Mouse (Mus musculus) cerebellum, postnatal 4 days (tissue): ENCODE measurements around the gene Aven.
"Not testable (repeated sequence)": the region's sequence is repeated elsewhere in the genome, so short reads cannot be mapped to it uniquely, and the experiment has no call there.

Experiments
- DNase-seq, 2 experiments: peaks; one replicate each; pipeline ENCODE4 v3.0.0; 2022; ENCODE audit warnings: low spot score in 2 of 2, mixed read lengths in 1 of 2

Aven gene

DNA sequence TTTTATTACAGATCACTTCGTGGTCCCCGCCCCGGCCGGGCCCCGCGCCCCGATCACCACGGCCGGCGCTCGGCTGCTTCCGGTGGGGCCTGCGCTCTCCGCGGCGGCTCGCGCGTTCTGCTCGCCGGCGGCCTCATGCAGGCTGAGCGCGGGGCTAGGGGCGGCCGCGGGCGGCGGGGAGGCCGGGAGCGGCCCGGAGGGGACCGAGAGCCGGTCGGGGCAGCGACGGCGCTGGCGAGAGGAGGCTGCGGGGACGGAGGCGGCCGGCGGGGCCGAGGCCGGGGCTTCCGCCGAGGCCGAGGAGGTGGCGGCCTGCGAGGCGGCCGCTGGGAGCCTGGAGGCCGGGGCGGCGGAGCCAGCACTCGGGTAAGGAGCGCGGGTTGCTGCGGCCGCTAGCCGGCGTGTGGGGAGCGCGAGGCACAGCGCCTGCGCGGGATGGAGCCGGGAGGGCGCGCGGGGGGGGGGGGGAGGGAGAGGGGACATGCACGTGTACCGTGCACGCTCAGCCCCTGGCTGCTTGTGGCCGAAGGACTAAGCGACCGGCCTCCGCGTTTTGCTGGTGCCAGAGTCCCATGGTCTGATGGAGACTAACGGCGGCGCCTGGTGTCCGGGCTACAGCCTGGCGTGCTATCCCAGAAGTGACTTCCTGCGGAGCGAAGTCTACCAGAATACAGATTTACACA lies at the start of gene Aven:
Gene Aven (plus strand): TSS at position 109 of the 683 bp plus-strand sequence.
- peak; percentile 71 to 85 for DNase-seq

DNA sequence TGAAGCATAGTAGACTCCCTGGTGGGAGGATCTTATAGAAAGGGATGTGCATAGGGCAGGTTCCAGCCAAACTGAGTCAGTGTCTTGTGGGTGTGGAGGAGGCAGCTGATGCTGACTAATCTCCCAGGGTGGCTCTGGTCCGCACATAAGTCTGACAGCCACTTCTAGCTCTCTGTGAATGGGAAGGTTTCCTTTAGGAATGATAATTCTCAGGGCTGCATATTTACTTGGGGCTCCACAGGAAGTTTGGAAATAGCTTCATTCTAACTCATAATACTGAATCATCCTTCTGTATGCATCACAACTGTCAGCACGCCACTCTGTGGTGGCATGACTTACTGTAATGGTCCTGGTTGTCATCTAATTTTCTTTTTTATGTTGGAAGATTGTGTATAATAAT lies 49.3 kb upstream of the Aven start:
- no peak for DNase-seq

DNA sequence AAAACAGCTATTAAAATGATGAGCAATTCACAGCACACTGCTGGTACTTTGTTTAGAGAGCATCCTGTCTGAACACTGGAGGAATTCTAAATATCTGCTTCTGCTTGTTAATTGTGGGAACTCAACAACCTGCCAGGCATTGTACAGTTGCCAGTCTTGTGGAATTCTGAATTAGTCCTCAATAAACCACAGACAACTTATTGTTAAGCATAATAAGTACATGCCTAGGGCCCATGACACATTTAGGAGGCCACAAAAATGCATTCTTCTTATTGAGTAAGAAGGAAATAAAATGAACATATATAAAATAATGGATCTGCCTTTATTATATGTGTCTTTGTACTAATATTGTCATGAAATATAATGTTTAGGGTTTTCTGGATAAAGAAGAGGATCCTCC lies 47.3 kb upstream of the Aven start:
- DNase-seq, result no peak

DNA sequence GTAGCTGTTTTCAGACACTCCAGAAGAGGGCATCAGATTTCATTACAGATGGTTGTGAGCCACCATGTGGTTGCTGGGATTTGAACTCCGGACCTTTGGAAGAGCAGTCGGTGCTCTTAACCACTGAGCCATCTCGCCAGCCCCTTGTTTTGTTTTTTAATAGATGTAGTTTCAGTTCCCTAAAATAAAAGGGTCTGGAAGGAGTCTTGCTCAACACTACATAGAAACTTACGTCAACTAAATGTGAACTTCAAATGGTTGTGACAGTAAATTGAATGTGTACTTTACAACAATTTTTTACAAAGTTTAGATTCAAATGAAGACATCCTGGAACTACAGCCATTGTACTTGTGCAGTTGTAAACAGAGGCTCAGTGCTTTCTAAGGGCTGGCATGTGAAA lies 44.7 kb upstream of the Aven start:
- not testable (repeated sequence) for DNase-seq

DNA sequence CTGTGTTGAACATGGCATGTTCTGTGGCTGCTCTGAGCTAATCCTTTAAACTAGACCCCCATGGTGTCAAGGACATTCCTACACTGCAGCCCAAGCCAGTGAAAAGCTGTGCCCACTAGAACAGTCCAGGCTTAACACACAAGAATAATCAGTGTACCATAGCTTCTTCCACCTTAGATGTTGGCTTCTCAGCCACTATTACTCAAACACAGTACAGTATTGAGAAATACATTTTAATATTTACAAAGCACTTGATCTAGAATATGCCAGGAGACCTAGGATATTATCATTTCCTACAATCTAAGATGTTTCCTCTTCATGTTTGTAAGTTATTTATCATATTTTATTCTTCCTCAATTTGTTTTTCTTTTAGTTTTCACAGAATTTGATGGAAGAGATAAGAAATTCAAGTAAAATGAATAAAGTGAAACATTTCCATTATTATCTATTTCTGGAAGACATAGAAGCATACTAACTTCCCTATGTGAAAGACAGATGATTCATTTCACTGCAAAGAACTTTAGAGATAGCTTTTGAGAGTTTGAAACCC lies 44.2 kb upstream of the Aven start:
- DNase-seq, result no peak

DNA sequence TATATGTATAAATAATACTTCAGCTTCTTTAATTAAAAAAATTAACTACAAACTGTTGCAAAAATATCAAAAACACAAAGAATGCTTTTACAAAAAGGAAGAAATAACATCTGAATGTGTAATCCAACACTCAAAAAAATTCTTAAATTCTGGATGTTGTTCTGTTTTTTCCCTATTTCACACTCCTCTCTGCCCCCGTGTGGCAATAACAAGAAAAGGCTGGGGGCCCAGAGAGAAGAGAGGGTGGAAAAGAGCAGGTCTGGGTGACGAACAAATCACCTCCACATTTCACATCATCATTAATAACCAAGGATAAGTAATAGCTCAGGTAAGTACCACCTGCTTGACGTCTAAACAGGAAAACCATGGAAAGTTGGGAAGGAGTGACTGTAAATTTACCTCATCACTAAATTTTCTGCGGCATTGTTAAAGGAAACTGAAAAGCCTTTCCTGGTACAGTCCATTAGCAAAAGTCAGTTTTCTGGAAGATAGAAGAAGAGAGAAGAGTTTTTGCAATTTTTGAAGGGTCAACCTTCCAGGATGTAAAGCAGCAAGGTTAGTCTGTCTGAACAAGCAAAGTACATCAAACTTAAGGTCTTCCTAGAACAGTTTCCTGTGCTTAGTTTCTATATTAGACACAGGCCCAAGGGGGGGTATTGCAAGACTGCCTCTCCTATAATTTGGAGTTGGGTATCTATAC lies 43.0 kb upstream of the Aven start:
- DNase-seq, result peak in 1 of 2 experiments; percentile 8

DNA sequence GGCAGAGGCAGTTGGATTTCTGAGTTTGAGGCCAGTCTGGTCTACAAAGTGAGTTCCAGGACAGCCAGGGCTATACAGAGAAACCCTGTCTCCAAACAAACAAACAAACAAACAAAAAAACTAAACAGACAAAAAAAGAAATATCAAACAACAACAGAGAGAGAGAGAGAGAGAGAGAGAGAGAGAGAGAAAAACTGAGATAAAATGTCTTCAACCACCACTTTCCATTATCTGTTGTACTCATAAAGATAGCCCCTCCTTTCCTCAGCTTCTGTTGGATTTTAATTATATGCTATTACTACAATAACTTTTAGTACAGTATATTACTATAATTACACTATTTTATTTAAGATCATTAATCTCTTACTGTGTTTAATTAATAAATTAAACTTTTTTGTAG lies 40.3 kb upstream of the Aven start:
- DNase-seq, result not testable (repeated sequence)

DNA sequence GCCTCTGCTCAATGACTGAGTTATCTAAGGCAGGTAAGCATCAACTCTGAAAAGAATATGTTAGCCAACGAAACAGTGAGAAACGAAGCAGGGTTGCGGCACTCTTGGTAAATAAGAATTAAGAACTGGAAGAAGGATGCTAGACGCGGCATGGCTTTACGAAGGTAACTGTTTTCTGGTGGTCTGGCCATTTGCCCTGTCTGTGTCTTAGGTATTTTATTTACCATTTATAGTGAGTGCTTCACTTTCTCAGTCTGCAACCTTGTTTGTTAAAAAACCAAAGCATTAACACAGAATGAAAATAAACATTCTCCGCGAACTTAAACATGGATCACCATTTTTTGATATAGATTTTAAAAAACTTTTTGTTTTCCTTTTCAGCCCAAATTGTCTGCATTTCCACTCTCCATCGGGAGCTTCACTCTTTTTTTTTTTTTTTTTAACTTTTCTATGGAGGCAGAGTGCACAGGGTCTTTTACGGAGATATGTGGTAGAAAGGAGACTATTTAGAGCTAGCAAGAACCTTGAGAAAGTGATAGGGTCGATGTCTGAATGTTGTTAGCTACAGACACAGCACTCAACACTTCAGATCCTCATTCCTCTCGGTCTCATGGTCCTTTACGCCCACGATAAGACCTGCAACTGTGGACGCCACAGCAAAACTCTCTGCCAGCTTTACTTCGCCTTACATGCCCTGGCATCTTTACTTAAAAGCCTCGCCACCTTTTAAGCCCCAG lies 38.5 kb upstream of the Aven start:
- no peak for DNase-seq

DNA sequence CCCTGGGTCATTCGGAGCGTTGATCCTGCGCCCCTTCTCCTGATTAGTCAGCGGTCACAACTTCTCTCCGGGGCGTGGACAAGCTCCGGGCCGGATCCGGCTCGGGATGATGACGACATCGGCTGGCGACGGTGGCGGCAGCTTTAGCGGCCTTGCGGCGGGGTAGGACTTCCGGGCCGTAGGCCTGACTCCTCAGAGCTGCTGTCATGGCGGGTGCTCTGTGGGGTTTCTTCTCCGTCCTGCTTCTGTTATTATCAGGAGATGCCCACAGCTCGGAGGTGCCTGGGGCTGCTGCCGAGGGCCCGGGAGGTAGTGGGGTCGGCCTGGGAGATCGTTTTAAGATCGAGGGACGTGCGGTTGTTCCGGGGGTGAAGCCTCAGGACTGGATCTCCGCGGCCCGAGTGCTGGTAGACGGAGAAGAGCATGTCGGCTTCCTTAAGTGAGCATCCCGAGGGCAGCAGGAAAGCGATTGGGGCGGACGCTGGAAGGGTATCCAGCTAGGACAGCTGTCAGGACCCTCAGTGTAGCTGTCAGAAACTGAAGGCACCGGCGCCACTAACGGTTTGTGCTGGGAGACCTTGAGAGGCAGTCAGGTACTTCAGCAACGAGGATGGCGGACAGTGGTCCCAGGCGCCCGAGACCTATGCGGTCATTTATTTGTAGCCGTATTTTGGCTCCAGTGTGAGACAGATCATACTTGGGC lies 37.8 kb upstream of the Aven start, which contains the start of gene Emc7:
Gene Emc7 (plus strand): TSS at position 136 of the 703 bp plus-strand sequence.
- DNase-seq, result peak; percentile 98

DNA sequence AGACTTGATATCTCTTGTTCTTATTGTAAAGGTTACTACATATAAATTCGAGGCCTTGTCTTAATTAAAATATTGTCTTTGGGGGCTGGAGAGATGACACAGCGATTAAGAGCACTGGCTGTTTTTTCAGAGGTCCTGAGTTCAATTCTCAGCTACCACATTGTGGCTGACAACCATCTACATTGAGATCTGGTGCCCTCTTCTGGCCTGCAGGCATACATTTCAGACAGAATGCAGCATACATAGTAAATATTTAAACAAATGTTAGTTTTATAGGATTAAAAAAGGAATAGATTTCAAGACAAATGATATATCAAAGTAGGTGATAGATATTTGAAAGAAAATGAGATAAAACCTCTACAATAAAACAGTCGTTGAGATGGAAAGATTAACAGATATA lies 32.2 kb upstream of the Aven start:
- DNase-seq, result no peak

DNA sequence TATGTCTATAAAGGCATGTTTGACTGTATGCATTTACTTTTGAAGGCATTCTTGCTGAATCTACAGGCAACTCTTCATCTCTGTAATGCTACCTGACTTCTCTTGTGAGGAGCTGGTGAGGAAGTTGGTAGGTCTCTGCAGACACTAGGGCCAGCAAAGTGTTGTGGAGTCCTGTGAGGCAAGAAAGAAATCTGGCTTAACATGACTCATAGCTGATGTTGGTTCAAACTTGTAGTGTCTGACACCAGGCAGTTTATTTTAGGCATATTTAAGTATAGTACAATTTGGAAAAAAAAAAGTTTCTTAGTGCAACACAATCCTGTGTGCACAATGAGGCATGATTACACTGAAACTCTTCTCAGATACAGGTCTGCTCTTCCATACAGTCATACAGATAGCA lies 23.2 kb upstream of the Aven start:
- no peak for DNase-seq

DNA sequence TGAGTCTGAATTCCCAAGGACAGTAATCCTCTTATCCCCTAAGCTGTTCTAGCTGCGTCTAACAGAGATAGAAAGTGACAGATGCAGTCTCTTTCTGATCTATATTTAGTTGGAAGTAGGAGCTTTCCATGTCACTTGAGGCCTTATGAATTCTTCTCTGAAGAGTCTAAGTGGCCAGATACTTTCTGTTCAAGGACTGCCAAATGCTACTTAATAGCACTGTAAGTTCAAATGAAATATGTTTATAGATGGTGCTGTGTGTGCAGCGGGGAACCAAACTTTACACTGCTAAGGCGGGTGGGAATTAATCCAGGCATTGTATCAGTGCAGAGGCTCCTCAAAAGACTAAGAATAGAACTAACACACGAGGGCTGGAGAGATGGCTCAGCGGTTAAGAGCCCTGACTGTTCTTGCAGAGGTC lies 21.8 kb upstream of the Aven start:
- no peak for DNase-seq

DNA sequence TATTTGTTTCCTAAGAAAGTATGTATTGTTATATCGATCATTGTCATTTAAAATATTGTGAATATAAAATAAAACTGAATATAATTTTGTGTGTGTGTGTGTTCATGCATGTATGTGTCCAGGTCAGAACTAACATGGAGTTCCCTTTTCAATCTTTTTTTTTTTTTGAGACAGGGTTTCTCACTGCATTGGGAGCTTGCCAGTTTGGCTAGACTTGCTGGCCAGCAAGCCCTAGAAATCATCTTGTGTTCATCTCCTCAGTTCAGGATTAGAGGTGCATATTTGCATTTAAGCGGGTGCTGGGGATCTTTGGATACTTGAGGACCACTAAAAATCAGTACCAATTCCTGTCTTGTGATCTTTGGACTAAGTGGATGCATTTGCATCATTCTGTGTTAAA lies 20.7 kb upstream of the Aven start:
- no peak for DNase-seq

DNA sequence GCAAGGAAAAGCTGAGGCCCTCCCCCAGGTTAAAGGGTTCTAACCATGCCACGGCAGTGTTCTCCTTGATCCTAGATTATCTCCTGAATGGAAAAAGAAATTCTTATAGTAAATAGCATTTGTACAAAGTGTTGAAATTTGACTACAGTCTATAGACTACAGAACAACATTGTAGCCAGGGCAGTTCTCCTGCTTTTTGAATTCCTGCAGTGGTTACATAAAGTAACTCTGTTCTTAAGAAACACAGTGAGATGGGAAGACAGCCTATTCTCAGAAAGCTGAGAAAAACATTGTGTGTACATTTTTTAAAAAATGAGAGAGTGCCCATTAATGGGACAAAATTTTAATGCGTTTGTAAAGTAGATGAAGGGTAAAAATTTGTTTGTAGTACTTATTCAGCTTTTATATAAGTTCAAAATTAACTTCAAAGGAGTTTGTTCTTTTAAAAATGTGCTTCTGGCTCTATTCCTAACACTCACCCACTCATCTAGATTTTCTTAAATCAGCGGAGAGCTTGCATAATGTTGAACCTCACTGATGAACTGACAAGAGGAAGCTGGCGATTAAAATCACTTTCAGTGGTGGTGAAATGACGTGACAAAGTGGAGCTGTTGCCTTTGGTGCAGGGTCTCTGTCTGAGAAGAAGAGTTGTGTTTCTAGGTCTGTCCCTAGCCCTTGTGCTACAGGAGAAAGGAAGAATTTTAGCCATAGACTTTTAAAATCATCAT lies 17.6 kb upstream of the Aven start:
- DNase-seq, result no peak

DNA sequence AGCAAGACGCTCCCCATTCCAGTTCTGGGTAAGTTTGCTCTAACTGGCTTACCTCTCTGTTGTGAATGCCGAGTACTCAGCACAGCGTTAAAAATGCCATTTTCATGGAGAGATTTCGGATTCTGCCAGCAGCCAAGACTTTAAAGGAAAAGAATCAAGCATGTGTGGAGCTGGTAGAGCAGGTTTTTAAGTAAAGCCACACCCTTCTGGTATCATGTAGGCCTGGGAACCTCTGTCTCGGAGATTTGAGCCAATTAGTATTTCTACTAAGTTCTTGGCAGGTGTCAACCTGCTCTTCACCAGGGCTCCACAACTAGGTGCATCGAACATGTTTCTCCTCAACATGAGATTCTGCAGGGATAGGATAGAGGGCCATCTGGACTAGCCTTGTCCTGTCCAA lies 16.2 kb upstream of the Aven start:
- no peak for DNase-seq

DNA sequence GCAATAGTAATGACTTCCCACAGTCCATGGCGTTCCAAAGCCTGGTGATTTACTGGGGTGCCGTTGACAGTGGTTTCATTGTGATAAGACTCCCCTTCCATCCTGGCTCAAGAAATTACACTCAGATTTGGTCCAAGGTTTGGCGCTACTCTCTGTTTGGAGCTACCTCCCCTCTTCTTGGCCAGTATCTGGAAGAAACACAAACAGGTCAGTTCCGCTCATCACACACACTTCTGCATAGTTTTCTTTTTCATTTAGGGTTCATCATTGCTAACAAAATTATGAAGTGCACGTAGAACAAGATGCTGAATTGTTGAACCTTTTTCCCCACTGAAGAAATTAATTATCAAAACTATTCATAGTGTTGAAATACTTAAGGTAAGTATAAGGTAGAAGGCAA lies 12.1 kb upstream of the Aven start, which contains the start of gene Chrm5:
Gene Chrm5 (minus strand): TSS at position 101 of the 400 bp plus-strand sequence.
- DNase-seq, result no peak

DNA sequence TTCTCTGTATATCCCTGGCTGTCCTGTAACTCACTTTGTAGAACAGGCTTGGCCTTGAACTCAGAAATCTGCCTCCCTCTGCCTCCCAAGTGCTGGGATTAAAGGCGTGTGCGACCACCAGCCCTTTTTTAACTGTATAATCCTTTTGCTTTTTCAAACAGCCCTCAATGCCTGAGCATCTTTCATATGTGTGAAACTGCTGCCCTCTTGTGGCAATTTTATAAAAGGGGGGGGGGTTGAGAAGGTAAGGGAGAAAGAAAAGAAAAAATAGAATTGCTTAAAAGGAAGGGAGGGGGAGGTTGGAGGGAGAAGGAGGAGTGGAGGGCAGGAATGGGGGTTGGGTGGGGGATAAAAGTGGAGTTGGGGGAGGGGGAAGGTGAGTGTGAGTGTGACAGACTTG lies 11.2 kb upstream of the Aven start:
- peak in 1 of 2 experiments; percentile 17 for DNase-seq

DNA sequence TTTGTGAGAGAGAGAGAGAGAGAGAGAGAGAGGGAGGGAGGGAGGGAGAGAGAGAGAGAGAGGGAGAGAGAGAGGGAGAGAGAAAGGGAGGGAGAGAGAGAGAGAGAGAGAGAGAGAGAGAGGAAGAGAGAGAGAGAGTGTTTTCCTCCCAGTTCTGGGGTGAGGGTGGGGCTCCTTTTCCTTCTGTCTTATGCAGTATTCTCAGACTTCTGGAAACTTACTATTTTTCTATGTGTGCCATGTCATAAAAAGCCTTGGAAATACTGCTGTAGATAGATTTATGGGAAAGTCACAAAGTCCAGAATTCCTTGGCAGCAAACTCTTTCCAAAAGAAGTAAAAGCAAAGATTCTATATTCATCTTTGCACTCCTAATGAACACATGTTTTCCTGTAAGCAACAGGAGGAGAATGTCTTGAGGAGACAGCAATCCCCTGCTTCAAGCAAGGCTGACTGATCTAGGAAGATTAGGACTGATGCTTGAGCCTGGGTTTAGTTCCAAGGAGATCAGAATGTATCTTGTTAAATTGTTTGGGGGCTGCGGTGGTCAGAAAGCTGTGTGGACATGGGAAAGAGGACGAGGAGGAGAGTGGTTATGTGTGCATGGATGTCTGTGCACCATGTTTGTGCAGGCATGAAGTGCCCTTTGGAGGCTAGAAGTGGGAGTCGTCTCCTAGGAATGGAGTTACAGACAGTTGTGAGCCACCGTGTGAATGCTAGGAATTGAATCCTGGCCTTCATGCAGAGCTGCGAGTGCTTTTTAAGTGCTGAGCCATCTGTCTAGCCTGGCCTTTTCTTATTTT lies 10.0 kb upstream of the Aven start:
- DNase-seq, result no peak

DNA sequence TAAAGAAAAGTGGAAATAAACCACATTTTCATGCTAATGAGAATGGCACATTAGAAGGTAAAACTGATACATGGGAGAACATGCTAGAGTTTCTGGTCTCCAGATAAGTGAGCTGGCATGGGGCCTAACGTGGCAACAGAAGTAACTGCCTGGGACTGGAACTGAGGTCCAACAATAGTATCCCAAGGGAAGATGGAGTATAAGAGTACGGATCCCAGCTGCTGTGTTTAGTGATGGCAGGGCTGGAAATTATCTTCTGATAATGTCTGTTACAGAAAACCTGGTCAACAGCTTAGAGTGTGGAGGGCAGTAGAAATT lies 9.5 kb upstream of the Aven start:
- DNase-seq, result no peak

DNA sequence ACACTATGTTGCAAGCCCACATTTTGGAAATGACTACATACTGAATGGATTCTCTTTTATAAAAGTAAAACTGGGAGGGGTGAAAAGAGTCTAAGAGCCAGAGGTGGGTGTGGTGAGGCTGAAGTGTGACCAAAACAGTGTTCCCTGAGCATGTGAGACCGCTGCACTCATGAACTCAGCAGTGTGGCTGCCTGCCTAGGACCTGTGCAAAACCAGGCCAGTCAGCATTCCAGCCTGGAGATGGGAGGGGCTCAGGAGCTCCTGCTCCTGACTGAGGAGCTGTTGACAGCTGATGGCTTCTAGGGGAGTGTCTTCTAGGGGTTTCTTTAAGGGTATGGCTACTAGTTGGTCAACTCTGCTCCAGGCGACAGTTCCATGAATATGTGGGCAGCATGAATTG lies 7.9 kb upstream of the Aven start:
- no peak for DNase-seq
